Mouse (Mus musculus): ENCODE data around the gene Zfp955b. TPM values are rescaled to one million over a fixed set of nuclear protein-coding genes. Genes with fewer than 3 reads are reported as not detected.
"Not testable (repeated sequence)": the region's sequence is repeated elsewhere in the genome, so short reads cannot be mapped to it uniquely, and the experiment has no call there.

The Zfp955b gene
- polyA plus RNA-seq (2012; rRNA removed), result 4.0 and 4.8 TPM in 2 replicates

- not testable (repeated sequence) for H3K4me3 ChIP-seq (ENCODE audit: control insufficient read depth, insufficient read depth, low read length); H3K27me3 ChIP-seq (ENCODE audit: control insufficient read depth, insufficient read depth, low read length); DNase-seq; H3K36me3 ChIP-seq (ENCODE audit: control insufficient read depth, insufficient read depth, low read length); H3K27ac ChIP-seq (ENCODE audit: control insufficient read depth, insufficient read depth, low read length); H3K4me1 ChIP-seq (replicated peaks; ENCODE audit: control insufficient read depth, insufficient read depth, low read length)
- WGBS, result no CpG with 5 or more reads among the region's 25 CpGs
These were observed at the start of gene Zfp955b for GRCm38 (mm10) chr17:33289039-33289875. TSS of gene Zfp955b (plus strand) at chr17:33289544.

GRCm38 (mm10) chr17:33254530-33255318 lies 34.6 kb upstream of the Zfp955b start, which contains the start of gene Zfp955a:
TSS of gene Zfp955a (minus strand) at chr17:33255145.
- H3K27me3 ChIP-seq (ENCODE audit: control insufficient read depth, insufficient read depth, low read length); H3K4me3 ChIP-seq (ENCODE audit: control insufficient read depth, insufficient read depth, low read length); H3K27ac ChIP-seq (ENCODE audit: control insufficient read depth, insufficient read depth, low read length); H3K4me1 ChIP-seq (replicated peaks; ENCODE audit: control insufficient read depth, insufficient read depth, low read length); H3K36me3 ChIP-seq (ENCODE audit: control insufficient read depth, insufficient read depth, low read length); DNase-seq: not testable (repeated sequence)
- 29% methylated on average over 1 of the region's 34 CpGs for WGBS

DNA sequence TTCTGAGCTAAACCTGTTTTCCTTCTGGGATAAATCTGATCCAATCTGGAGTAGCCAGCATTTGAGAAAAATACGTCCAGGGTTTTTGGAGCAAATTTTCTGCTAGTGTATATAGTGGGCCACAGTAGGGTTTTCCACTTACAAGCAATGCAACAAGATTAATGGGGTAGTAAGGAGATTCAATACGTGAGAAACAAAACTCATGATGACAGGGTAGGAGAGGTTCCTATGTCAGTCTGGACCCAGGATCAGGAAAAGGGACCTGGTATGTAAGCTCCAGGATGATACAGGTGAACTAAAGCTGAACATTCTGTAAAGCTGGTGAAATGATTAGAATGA lies 34.1 kb upstream of the Zfp955b start:
- H3K4me1 ChIP-seq (replicated peaks; ENCODE audit: control insufficient read depth, insufficient read depth, low read length); H3K4me3 ChIP-seq (ENCODE audit: control insufficient read depth, insufficient read depth, low read length); H3K27me3 ChIP-seq (ENCODE audit: control insufficient read depth, insufficient read depth, low read length); H3K27ac ChIP-seq (ENCODE audit: control insufficient read depth, insufficient read depth, low read length); DNase-seq; H3K36me3 ChIP-seq (ENCODE audit: control insufficient read depth, insufficient read depth, low read length): not testable (repeated sequence)
- no CpG with 5 or more reads among the region's 2 CpGs for WGBS

DNA sequence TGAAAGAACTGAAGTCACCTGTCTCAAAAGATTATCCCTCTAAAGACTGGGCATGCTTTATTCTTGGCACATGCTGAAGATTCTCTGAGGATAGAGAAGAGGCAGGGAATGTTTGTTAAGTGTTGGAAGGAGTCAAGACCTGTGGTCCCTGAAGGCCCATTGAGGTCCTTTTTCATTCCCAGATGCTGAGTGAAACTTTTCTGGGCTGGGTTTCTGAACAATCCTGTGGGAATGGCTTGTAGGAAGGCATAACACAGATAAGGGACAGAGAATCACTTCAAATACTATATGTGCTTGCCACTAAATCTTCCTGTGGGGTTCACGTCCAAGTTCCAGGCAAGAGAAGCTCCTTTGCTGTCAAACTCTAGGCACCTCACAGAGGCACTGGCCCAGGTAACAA lies 25.0 kb upstream of the Zfp955b start, which contains the start of gene Olfr63:
Olfr63 (plus strand) TSS at position 301 of the 400 bp plus-strand sequence.
- Histone ChIP-seq H3K4me1 (replicated peaks; ENCODE audit: control insufficient read depth, insufficient read depth, low read length) (no peaks in the 10 kb centered on the region), H3K36me3 (ENCODE audit: control insufficient read depth, insufficient read depth, low read length) (no peaks in the 10 kb centered on the region), H3K4me3 (ENCODE audit: control insufficient read depth, insufficient read depth, low read length) (no peak within 1 kb of the TSS), H3K27ac (ENCODE audit: control insufficient read depth, insufficient read depth, low read length) (no peak within 1 kb of the TSS), H3K27me3 (ENCODE audit: control insufficient read depth, insufficient read depth, low read length) (no peaks in the 10 kb centered on the region)
- no peak for DNase-seq
- WGBS, result 91% methylated on average over 1 of the region's 1 CpGs
- TF ChIP-seq POLR2A (IDR thresholded peaks at IDR 0.05; ENCODE audit: control insufficient read depth, extremely low read depth, insufficient read depth, low read length, poor library complexity), result no peak
- no peak for TF ChIP-seq CTCF (IDR thresholded peaks at IDR 0.05; ENCODE audit: borderline replicate concordance, control insufficient read depth, extremely low read depth, insufficient read depth, low read length, poor library complexity)

GRCm38 (mm10) chr17:33268907-33269306 lies 20.4 kb upstream of the Zfp955b start:
- no peak overlapping the region for H3K4me3 ChIP-seq (ENCODE audit: control insufficient read depth, insufficient read depth, low read length)
- H3K27me3 ChIP-seq (ENCODE audit: control insufficient read depth, insufficient read depth, low read length), result no peaks in the 10 kb centered on the region
- no peak overlapping the region for H3K27ac ChIP-seq (ENCODE audit: control insufficient read depth, insufficient read depth, low read length)
- TF ChIP-seq CTCF (IDR thresholded peaks at IDR 0.05; ENCODE audit: borderline replicate concordance, control insufficient read depth, extremely low read depth, insufficient read depth, low read length, poor library complexity), result no peak
- H3K36me3 ChIP-seq (ENCODE audit: control insufficient read depth, insufficient read depth, low read length), result no peaks in the 10 kb centered on the region
- no peaks in the 10 kb centered on the region for H3K4me1 ChIP-seq (replicated peaks; ENCODE audit: control insufficient read depth, insufficient read depth, low read length)
- 92% methylated on average over 9 of the region's 9 CpGs for WGBS
- DNase-seq, result no peak

DNA sequence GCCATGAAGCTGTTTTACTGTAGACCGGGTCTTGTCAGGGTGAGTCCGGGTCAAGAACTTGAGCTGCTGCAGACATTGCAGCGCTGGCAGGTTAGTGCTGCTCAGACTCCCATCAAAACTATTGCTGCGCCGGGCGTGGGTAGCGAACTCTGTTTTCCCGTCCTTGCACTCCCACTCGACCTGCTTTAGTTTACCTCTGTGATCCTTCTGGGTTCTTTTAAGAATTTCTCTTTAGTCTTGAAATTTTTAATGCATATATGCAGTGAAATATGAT lies 469 bp downstream of the Zfp955b start:
- WGBS, result no CpG with 5 or more reads among the region's 9 CpGs
- H3K4me1 ChIP-seq (replicated peaks; ENCODE audit: control insufficient read depth, insufficient read depth, low read length); DNase-seq; H3K27ac ChIP-seq (ENCODE audit: control insufficient read depth, insufficient read depth, low read length); H3K4me3 ChIP-seq (ENCODE audit: control insufficient read depth, insufficient read depth, low read length); H3K27me3 ChIP-seq (ENCODE audit: control insufficient read depth, insufficient read depth, low read length); H3K36me3 ChIP-seq (ENCODE audit: control insufficient read depth, insufficient read depth, low read length): not testable (repeated sequence)

DNA sequence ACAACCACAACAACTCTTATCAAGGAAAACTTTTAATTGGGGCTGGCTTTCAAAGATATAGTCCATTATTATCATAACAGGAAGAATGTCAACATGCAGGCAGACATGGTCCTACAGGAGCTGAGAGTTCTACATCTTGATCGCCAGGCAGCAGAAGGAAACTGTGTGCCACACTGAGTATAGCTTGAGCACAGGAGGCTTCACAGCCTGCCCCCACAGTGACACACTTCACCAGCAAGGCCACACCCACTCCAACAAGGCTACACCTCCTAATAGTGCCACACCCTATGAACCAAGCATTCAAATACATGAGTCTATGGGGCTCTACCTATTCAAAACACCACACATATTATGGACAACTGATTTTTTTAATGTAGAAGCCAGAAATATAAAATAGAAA lies 63.6 kb downstream of the Zfp955b start:
- WGBS, result 100% methylated on average over 1 of the region's 1 CpGs
- TF ChIP-seq POLR2A (IDR thresholded peaks at IDR 0.05; ENCODE audit: control insufficient read depth, extremely low read depth, insufficient read depth, low read length, poor library complexity) (no peak), CTCF (IDR thresholded peaks at IDR 0.05; ENCODE audit: borderline replicate concordance, control insufficient read depth, extremely low read depth, insufficient read depth, low read length, poor library complexity) (no peak)
- DNase-seq, result no peak
- Histone ChIP-seq H3K36me3 (ENCODE audit: control insufficient read depth, insufficient read depth, low read length) (no peaks in the 10 kb centered on the region), H3K4me3 (ENCODE audit: control insufficient read depth, insufficient read depth, low read length) (no peak overlapping the region), H3K27me3 (ENCODE audit: control insufficient read depth, insufficient read depth, low read length) (no peaks in the 10 kb centered on the region), H3K27ac (ENCODE audit: control insufficient read depth, insufficient read depth, low read length) (no peak overlapping the region), H3K4me1 (replicated peaks; ENCODE audit: control insufficient read depth, insufficient read depth, low read length) (no peaks in the 10 kb centered on the region; the same call in 1 of the 2 replicates)

Other genes with a start within 250 kb of the Zfp955b start
- gene 4921501E09Rik, start 221.5 kb upstream of the Zfp955b start, polyA plus RNA-seq (2012; rRNA removed), result not detected in 2 replicates
- gene Zfp563, start 200.2 kb upstream of the Zfp955b start, polyA plus RNA-seq (2012; rRNA removed), result 2.1 and 2.4 TPM in 2 replicates
- not detected in 2 replicates for gene Morc2b, start 149.9 kb upstream of the Zfp955b start, polyA plus RNA-seq (2012; rRNA removed)
- not detected in 2 replicates for gene Olfr55, start 121.1 kb upstream of the Zfp955b start, polyA plus RNA-seq (2012; rRNA removed)
- not detected in 2 replicates for gene Olfr239, start 98.2 kb upstream of the Zfp955b start, polyA plus RNA-seq (2012; rRNA removed)
- not detected in 2 replicates for gene Olfr1564, start 67.9 kb upstream of the Zfp955b start, polyA plus RNA-seq (2012; rRNA removed)
- 2.6 and 2.8 TPM in 2 replicates for gene Zfp955a, start 34.4 kb upstream of the Zfp955b start, polyA plus RNA-seq (2012; rRNA removed)
- not detected in 2 replicates for gene Olfr63, start 24.9 kb upstream of the Zfp955b start, polyA plus RNA-seq (2012; rRNA removed)
- 2.6 TPM in 2 replicates for gene Zfp81, start 69.3 kb downstream of the Zfp955b start, polyA plus RNA-seq (2012; rRNA removed)
- gene Zfp101, start 105.1 kb downstream of the Zfp955b start, polyA plus RNA-seq (2012; rRNA removed), result 5.9 and 6.3 TPM in 2 replicates
- 0.18 and 0.27 TPM in 2 replicates for gene Actl9, start 143.4 kb downstream of the Zfp955b start, polyA plus RNA-seq (2012; rRNA removed)
- gene Adamts10, start 234.7 kb downstream of the Zfp955b start, polyA plus RNA-seq (2012; rRNA removed), result 116 and 130 TPM in 2 replicates

Data from thymus, adult 2 months (tissue).